Mouse (Mus musculus): Measurements from ENCODE around the gene Dnajc5. TPM values are rescaled to one million over a fixed set of nuclear protein-coding genes. Genes with fewer than 3 reads are reported as not detected.

Gene Dnajc5
- polyA plus RNA-seq, 1 experiment from 2014 or later, result 101 TPM

DNA sequence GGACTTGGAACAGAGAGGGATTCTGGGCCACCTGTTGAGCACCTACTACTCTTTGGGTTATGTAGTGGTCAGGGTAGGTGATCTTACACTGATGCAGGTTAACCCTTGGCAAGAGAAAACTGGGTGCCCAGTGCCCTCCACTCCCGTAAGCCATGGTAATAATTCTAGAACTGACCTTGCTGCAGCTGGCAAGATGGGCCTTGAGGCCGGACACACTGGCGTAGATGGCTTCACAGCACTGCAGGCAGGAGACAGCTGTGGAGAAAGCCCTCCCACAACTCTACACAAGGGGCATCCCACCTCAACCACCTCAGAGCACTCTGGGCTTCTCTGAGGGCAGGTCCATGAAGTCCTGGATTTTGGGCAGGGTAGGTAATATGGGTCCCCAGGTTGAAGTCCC is 65.8 kb downstream of the Dnajc5 start:
- Histone ChIP-seq H3K27ac (no peak overlapping the region), H3K9ac (no peak overlapping the region), H3K4me2 (replicated peaks) (no peak overlapping the region), H3K27me3 (no peaks in the 10 kb centered on the region), H3K36me3 (peaks cover 78% of the 10 kb centered on the region), H3K9me3 (no peaks in the 10 kb centered on the region), H3K4me3 (no peak overlapping the region), H3K4me1 (peaks cover 13% of the 10 kb centered on the region)
- ATAC-seq (ENCODE audit: low FRiP score, low read depth), result no peak
- WGBS, result 94% methylated on average over 3 of the region's 3 CpGs

GRCm38 (mm10) chr2:181587796-181588195 is 67.5 kb downstream of the Dnajc5 start:
- 73% methylated on average over 6 of the region's 6 CpGs for WGBS
- H3K27ac ChIP-seq, result no peak overlapping the region
- H3K4me1 ChIP-seq, result peaks cover 14% of the 10 kb centered on the region
- no peaks in the 10 kb centered on the region for H3K27me3 ChIP-seq
- no peak overlapping the region for H3K9ac ChIP-seq
- ATAC-seq (ENCODE audit: low FRiP score, low read depth), result no peak
- no peak overlapping the region for H3K4me3 ChIP-seq
- peaks cover 78% of the 10 kb centered on the region for H3K36me3 ChIP-seq
- no peak overlapping the region for H3K4me2 ChIP-seq (replicated peaks)
- no peaks in the 10 kb centered on the region for H3K9me3 ChIP-seq

DNA sequence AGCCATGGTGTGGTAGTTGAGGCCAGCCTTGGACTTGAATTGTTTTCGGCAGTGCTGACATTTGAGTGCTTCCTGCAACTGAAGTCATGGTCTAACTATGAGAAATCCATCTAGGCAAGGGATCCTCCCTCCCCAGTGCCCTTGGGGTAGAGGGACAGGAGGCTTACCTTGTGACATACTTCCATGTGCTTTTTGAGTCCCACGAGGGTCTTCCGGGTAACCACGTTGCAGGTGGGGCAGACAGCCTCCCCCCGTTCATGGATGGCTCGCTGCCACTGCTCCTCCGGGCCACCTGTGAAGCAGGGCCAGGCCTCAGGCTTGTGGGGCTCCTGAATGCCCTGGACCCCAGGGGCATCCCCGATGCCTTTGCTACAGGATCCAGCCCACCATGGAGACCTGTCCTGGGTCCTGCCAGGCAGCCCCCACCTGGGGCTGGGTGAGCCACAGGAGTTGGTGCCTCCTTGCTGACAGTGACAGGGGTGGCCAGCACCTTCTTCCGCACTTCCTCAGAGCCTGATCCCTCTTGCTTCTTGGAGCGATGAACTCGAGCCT is 68.0 kb downstream of the Dnajc5 start:
- no peaks in the 10 kb centered on the region for H3K9me3 ChIP-seq
- H3K36me3 ChIP-seq, result peaks cover 75% of the 10 kb centered on the region
- peaks cover 19% of the 10 kb centered on the region for H3K4me1 ChIP-seq
- WGBS, result 90% methylated on average over 11 of the region's 11 CpGs
- H3K27ac ChIP-seq, result no peak overlapping the region
- no peak overlapping the region for H3K9ac ChIP-seq
- H3K27me3 ChIP-seq, result no peaks in the 10 kb centered on the region
- no peak for ATAC-seq (ENCODE audit: low FRiP score, low read depth)
- H3K4me3 ChIP-seq, result no peak overlapping the region
- no peak overlapping the region for H3K4me2 ChIP-seq (replicated peaks)

DNA sequence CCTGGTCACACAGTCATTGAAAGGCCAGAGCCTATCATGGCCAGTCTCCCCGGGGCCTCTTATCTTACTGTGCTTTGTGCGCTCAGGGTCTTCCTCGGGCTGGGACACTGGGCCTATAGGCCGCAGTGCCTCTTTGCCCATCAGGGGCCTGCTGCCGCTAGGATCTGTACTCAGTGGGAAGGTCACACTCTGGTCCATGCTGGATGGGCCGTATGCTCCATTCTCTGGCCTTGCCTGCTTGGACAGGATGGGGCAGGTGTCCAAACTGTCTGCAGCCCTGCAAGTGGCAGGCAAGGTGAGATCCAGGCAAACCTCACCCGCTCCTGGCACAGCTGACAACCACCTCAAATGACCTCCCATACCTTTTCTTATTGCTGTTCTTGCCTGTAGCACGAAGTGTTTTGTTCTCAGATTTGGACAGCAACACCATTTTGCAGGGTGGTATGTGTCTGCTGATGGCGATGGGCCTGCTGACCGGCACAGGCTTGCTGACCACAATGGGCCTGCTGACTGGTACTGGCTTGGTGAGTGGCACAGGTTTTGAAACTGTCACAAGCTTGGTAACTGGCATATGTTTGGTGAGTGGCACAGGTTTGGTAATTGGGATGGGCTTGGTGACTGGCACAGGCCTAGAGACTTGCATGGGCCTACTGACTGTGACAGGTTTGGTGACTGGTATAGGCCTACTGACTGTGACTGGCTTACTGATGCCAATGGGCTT is 68.9 kb downstream of the Dnajc5 start:
- H3K27ac ChIP-seq, result no peak overlapping the region
- no peak overlapping the region for H3K4me3 ChIP-seq
- H3K9ac ChIP-seq, result no peak overlapping the region
- H3K36me3 ChIP-seq, result peaks cover 67% of the 10 kb centered on the region
- H3K9me3 ChIP-seq, result no peaks in the 10 kb centered on the region
- no peak overlapping the region for H3K4me2 ChIP-seq (replicated peaks)
- WGBS, result 94% methylated on average over 10 of the region's 10 CpGs
- peaks cover 19% of the 10 kb centered on the region for H3K4me1 ChIP-seq
- ATAC-seq (ENCODE audit: low FRiP score, low read depth), result no peak
- no peaks in the 10 kb centered on the region for H3K27me3 ChIP-seq

GRCm38 (mm10) chr2:181589732-181590105 is 69.4 kb downstream of the Dnajc5 start:
- H3K4me3 ChIP-seq, result no peak overlapping the region
- H3K9me3 ChIP-seq, result no peaks in the 10 kb centered on the region
- H3K27ac ChIP-seq, result no peak overlapping the region
- ATAC-seq (ENCODE audit: low FRiP score, low read depth), result no peak
- 94% methylated on average over 9 of the region's 9 CpGs for WGBS
- H3K4me2 ChIP-seq (replicated peaks), result no peak overlapping the region
- H3K27me3 ChIP-seq, result no peaks in the 10 kb centered on the region
- no peak overlapping the region for H3K9ac ChIP-seq
- H3K36me3 ChIP-seq, result peaks cover 62% of the 10 kb centered on the region
- H3K4me1 ChIP-seq, result peaks cover 19% of the 10 kb centered on the region

DNA sequence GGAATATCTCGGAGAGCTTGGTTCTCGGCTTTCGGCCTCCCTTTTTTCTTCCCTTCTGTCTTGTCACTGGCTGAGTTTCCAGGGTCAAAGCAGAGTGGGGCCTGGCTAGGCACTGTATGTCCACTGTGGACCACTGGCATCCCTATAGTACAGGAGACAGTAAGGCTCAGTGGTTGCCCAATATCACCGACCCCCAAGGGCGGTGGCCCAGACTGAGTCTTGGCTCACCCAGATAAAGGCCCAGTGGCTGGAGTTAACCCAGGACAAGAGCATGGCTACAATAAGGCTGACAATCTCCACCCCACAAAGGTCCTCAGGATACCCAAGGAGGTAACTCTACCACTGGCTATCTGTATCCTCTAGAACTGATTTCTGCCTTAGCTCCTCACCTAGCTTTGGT is 70.2 kb downstream of the Dnajc5 start:
- Histone ChIP-seq H3K4me1 (peaks cover 19% of the 10 kb centered on the region), H3K9ac (no peak overlapping the region), H3K27me3 (no peaks in the 10 kb centered on the region), H3K9me3 (no peaks in the 10 kb centered on the region), H3K4me3 (no peak overlapping the region), H3K4me2 (replicated peaks) (peak overlapping the region; percentile 90; the same call in 1 of the 2 replicates), H3K27ac (no peak overlapping the region), H3K36me3 (peaks cover 54% of the 10 kb centered on the region)
- no peak for ATAC-seq (ENCODE audit: low FRiP score, low read depth)
- 96% methylated on average over 5 of the region's 5 CpGs for WGBS

- no peak for ATAC-seq (ENCODE audit: low FRiP score, low read depth)
- WGBS, result 19% methylated on average over 5 of the region's 5 CpGs
These were observed 71.3 kb downstream of the Dnajc5 start, which contains the start of gene Prpf6 for GRCm38 (mm10) chr2:181591528-181592085. Gene Prpf6 (plus strand): TSS chr2:181591868.

DNA sequence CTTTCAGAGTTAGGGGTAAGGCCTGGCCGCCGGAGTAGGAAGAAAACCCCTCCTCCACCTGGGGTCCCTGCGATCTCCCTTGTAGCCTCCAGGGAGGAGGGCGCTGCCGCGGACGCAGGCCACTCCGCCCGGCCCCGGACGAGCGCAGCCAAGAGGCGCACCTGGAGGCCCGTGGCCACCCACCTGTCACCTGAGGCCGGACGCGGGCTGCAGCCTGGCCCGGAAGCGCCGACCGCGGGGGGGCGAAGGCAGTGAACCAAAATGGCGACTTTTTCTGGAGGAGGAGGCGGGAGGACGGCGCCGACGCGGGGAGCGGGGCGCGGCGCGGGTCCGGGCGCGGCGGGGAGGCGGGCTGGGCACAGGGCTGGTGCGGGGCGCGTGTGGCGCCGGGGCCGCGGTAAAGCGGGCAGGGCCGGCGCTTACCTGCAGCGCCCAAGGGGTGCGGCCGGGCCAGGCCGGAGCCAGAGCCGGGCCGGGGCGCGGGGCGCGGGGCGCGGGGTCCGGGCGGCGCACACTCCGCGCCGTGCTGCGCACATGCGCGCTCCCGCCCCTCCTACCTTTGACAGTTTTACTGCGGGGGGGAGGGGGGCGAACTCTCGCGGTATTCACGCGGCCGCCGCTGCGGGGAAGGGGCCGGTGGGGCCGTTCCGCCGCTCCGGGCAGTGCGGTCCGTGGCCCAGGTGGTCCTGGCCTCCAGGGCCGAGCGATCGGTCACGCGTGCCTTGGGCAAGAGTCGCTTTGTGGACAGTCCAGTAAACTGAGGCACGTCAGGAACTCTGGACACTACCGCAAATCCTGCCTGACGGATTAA is 72.2 kb downstream of the Dnajc5 start, which contains the start of gene Zfp512b:
Gene Zfp512b, minus strand, starts transcription at position 573 of the 811 bp plus-strand sequence.
- H3K36me3 ChIP-seq, result peaks cover 34% of the 10 kb centered on the region
- no peaks in the 10 kb centered on the region for H3K9me3 ChIP-seq
- peaks cover 19% of the 10 kb centered on the region for H3K4me1 ChIP-seq
- under 1% methylated on average over 70 of the region's 97 CpGs for WGBS
- 0 out of 2 replicates have a peak, but pooled peaks cover 2% of the 10 kb centered on the region for H3K27me3 ChIP-seq
- H3K4me3 ChIP-seq, result peak within 1 kb of the TSS; percentile 96
- ATAC-seq (ENCODE audit: low FRiP score, low read depth), result peak; percentile 91
- H3K4me2 ChIP-seq (replicated peaks), result peak within 1 kb of the TSS; percentile 90
- H3K27ac ChIP-seq, result peak within 1 kb of the TSS; percentile 69
- H3K9ac ChIP-seq, result peak within 1 kb of the TSS; percentile 91

More at GRCm38 (mm10) chr2:181591528-181592085, 71.3 kb downstream of the Dnajc5 start, which contains the start of gene Prpf6:
- peaks cover 43% of the 10 kb centered on the region for H3K36me3 ChIP-seq
- peak within 1 kb of the TSS; percentile 69 for H3K27ac ChIP-seq
- no peaks in the 10 kb centered on the region for H3K27me3 ChIP-seq
- H3K9me3 ChIP-seq, result no peaks in the 10 kb centered on the region
- peaks cover 19% of the 10 kb centered on the region for H3K4me1 ChIP-seq
- peak within 1 kb of the TSS; percentile 91 for H3K9ac ChIP-seq
- H3K4me3 ChIP-seq, result peak within 1 kb of the TSS; percentile 96
- H3K4me2 ChIP-seq (replicated peaks), result peak within 1 kb of the TSS; percentile 90

- peak; percentile 9; the same call in 1 of the 2 replicates for ATAC-seq (ENCODE audit: low FRiP score, low read depth)
- H3K27ac ChIP-seq, result peak overlapping the region; percentile 69
These were observed 72.7 kb downstream of the Dnajc5 start for GRCm38 (mm10) chr2:181593042-181593421.

DNA sequence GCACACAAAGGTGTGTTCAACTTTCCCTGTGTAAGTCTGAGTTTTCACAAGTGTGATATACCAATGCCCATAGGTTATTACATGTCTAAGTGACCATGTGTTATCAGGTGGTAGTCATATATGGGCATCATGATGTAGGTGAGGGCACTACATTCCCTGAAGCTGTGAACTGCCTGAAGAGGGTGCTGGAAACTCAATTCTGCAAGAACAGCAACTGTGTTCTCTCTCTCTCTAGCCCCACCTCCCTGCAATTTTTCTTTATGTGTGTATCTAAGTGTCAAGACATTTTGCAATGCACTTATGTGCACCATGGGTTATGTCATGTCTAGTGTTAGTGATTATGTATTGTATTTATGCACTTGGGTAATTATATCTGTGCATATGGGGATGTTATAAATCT is 73.7 kb downstream of the Dnajc5 start:
- H3K9ac ChIP-seq, result no peak overlapping the region
- peaks cover 19% of the 10 kb centered on the region for H3K36me3 ChIP-seq
- H3K27me3 ChIP-seq, result peaks cover 16% of the 10 kb centered on the region
- H3K27ac ChIP-seq, result no peak overlapping the region
- H3K4me2 ChIP-seq (replicated peaks), result no peak overlapping the region
- H3K4me3 ChIP-seq, result no peak overlapping the region
- no peaks in the 10 kb centered on the region for H3K9me3 ChIP-seq
- ATAC-seq (ENCODE audit: low FRiP score, low read depth), result no peak
- peaks cover 19% of the 10 kb centered on the region for H3K4me1 ChIP-seq

More at GRCm38 (mm10) chr2:181593042-181593421, 72.7 kb downstream of the Dnajc5 start:
- H3K36me3 ChIP-seq, result peaks cover 28% of the 10 kb centered on the region
- peaks cover 19% of the 10 kb centered on the region for H3K4me1 ChIP-seq
- WGBS, result 4% methylated on average over 6 of the region's 6 CpGs
- H3K9ac ChIP-seq, result peak overlapping the region; percentile 91
- peak overlapping the region; percentile 96 for H3K4me3 ChIP-seq
- no peaks in the 10 kb centered on the region for H3K9me3 ChIP-seq
- H3K27me3 ChIP-seq, result peaks cover 7% of the 10 kb centered on the region
- peak overlapping the region; percentile 90 for H3K4me2 ChIP-seq (replicated peaks)

DNA sequence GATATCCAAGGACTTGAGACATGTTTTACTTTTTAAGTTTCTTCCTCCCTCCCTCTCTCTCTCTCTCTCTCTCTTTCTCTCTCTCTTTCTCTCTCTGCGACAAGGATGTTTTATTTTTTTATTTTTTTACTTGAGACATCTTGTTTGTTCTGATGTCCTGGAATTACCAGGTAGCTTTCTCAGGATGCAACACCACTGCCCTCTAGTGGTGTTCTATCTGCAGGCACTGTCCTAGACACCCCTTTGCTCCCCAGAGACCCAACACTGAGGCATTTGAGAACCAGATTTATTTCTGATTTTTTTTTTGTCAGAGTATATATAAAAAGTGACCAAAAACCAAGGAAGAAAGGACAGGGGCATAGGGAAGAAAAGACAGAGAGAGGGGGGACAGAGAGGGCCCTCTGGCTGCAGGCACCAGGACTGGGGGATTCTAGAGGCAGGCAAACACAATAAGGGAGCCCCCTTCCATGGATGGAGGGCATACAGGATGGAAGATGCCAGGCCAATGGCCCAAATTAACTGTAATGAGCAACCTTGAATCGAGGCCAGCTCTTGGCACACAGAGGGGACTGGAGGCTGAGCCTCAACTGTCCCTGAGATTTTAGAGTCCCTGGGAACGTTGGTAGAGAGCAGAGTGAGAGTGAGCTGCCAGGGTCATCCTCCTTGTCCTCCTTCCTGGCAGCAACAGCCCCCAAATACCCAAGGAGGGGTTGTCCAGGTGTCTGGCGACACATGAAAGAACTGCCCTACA is 74.8 kb downstream of the Dnajc5 start:
- WGBS, result 75% methylated on average over 4 of the region's 4 CpGs
- H3K4me3 ChIP-seq, result no peak overlapping the region
- ATAC-seq (ENCODE audit: low FRiP score, low read depth), result no peak

More for the DNA sequence above, 74.8 kb downstream of the Dnajc5 start:
- H3K4me1 ChIP-seq, result peaks cover 23% of the 10 kb centered on the region
- no peak overlapping the region for H3K9ac ChIP-seq
- no peaks in the 10 kb centered on the region for H3K9me3 ChIP-seq
- no peak overlapping the region for H3K27ac ChIP-seq
- peaks cover 8% of the 10 kb centered on the region for H3K36me3 ChIP-seq
- peaks cover 25% of the 10 kb centered on the region for H3K27me3 ChIP-seq
- H3K4me2 ChIP-seq (replicated peaks), result no peak overlapping the region
